Mouse (Mus musculus): ENCODE results near the gene Serpina6. TPM values are rescaled to one million over a fixed set of nuclear protein-coding genes. Genes with fewer than 3 reads are reported as not detected.

The Serpina6 gene
- polyA plus RNA-seq, 2 experiments = 793 to 1,383 TPM

DNA sequence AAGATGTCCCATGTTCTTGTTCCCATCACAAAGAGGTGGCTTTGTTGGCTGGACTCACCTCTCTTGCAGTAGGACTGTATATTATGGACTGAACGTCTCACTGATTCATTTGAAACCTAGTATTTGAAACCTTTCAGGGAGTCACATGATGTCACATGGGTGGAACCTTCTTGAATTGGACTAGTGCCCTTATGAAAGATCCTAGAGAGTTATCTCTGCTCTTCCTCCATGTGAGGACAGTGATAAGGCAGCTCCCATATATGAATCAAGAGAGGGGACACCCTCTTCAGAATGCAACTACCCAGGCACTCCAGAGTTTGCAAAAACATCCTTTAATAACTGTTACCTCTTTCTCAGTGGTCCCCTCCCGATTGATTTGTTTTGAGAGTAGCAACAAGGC, 10.7 kb downstream of the Serpina6 start:
- Histone ChIP-seq H3K9ac (replicated peaks) (no peak overlapping the region), H3K27me3 (ENCODE audit: control insufficient read depth, insufficient read depth, low read length) (no peaks in the 10 kb centered on the region), H3K4me1 (replicated peaks; ENCODE audit: control insufficient read depth in 2 of 2, insufficient read depth in 2 of 2, low read length in 1 of 2) (no peaks in the 10 kb centered on the region), H3K27ac (no peak overlapping the region), H3K4me2 (ENCODE audit: low read depth) (no peak overlapping the region), H3K36me3 (replicated peaks; ENCODE audit: control insufficient read depth, insufficient read depth, low read depth) (no peaks in the 10 kb centered on the region; the same call in 1 of the 2 replicates), H3K9me3 (ENCODE audit: control insufficient read depth, low read length) (no peaks in the 10 kb centered on the region), H3K4me3 (ENCODE audit: insufficient read depth in 1 of 2, low read depth in 2 of 2, low read length in 2 of 2) (no peak overlapping the region)
- ATAC-seq (ENCODE audit: insufficient read depth) (no peak), DNase-seq (ENCODE audit: low read depth in 3 of 3, low spot score in 3 of 3) (no peak)
- TF ChIP-seq EP300 (IDR thresholded peaks at IDR 0.05; ENCODE audit: low read depth) = no peak
- no peak for TF ChIP-seq CTCF (IDR thresholded peaks at IDR 0.05; ENCODE audit: low read depth)
- WGBS (ENCODE audit: insufficient replicate concordance) = 48% methylated on average over 2 of the region's 2 CpGs

DNA sequence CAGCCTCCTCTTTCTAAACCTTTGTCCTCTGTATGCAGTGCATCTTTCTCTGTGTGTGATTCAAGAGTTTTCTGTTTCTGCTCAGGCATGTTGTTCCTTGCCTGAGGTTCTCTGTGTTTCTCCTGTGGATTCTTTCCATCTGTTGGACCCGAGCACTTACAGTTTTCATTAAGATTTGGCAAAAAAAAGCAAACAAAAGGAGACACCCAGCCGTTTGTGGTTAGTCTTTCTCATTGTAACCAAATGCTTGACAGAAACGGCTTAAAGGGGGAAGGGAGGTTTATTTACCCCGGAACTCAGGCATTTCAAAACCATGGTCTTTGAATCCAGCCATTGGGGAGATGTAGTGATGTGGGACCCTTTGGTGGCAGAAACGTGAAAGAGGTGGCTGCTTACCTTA, 12.4 kb downstream of the Serpina6 start:
- ATAC-seq (ENCODE audit: insufficient read depth) (no peak), DNase-seq (ENCODE audit: low read depth in 3 of 3, low spot score in 3 of 3) (no peak)
- Histone ChIP-seq H3K4me2 (ENCODE audit: low read depth) (no peak overlapping the region), H3K27ac (no peak overlapping the region), H3K4me1 (replicated peaks; ENCODE audit: control insufficient read depth in 2 of 2, insufficient read depth in 2 of 2, low read length in 1 of 2) (no peaks in the 10 kb centered on the region), H3K9ac (replicated peaks) (no peak overlapping the region), H3K27me3 (ENCODE audit: control insufficient read depth, insufficient read depth, low read length) (no peaks in the 10 kb centered on the region), H3K36me3 (replicated peaks; ENCODE audit: control insufficient read depth, insufficient read depth, low read depth) (no peaks in the 10 kb centered on the region; the same call in 1 of the 2 replicates), H3K4me3 (ENCODE audit: insufficient read depth in 1 of 2, low read depth in 2 of 2, low read length in 2 of 2) (no peak overlapping the region), H3K9me3 (ENCODE audit: control insufficient read depth, low read length) (no peaks in the 10 kb centered on the region)
- 22% methylated on average over 5 of the region's 5 CpGs for WGBS (ENCODE audit: insufficient replicate concordance)
- TF ChIP-seq EP300 (IDR thresholded peaks at IDR 0.05; ENCODE audit: low read depth) = no peak
- TF ChIP-seq CTCF (IDR thresholded peaks at IDR 0.05; ENCODE audit: low read depth) = no peak

DNA sequence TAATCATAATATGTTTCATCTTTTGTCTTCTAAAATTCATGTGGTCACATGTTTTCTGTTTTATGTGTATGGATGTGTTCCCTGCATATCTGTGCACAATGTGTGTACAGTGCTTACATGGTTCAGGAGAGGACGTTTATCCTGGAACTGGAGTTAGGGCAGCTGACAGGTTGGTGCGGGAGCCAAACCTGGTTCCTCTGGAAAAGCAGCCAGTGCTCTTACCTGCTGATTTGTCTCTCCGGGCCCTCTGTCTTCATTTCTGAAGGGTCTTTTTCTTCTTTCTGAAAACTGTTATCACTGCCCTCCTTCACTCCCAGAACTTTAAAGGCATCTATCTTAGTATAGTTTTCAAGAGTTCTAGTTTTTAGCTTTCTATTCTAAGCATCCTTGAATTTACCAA, 13.2 kb downstream of the Serpina6 start:
- no peak overlapping the region for H3K9ac ChIP-seq (replicated peaks)
- ATAC-seq (ENCODE audit: insufficient read depth) = no peak
- H3K4me1 ChIP-seq (replicated peaks; ENCODE audit: control insufficient read depth in 2 of 2, insufficient read depth in 2 of 2, low read length in 1 of 2) = no peaks in the 10 kb centered on the region
- TF ChIP-seq EP300 (IDR thresholded peaks at IDR 0.05; ENCODE audit: low read depth) (no peak), CTCF (IDR thresholded peaks at IDR 0.05; ENCODE audit: low read depth) (no peak)
- no peaks in the 10 kb centered on the region for H3K9me3 ChIP-seq (ENCODE audit: control insufficient read depth, low read length)
- no peaks in the 10 kb centered on the region for H3K27me3 ChIP-seq (ENCODE audit: control insufficient read depth, insufficient read depth, low read length)
- H3K27ac ChIP-seq = no peak overlapping the region
- H3K4me2 ChIP-seq (ENCODE audit: low read depth) = no peak overlapping the region
- no peak overlapping the region for H3K4me3 ChIP-seq (ENCODE audit: insufficient read depth in 1 of 2, low read depth in 2 of 2, low read length in 2 of 2)
- WGBS (ENCODE audit: insufficient replicate concordance) = 57% methylated on average over 3 of the region's 3 CpGs
- no peak for DNase-seq (ENCODE audit: low read depth in 3 of 3, low spot score in 3 of 3)
- H3K36me3 ChIP-seq (replicated peaks; ENCODE audit: control insufficient read depth, insufficient read depth, low read depth) = no peaks in the 10 kb centered on the region; the same call in 1 of the 2 replicates

DNA sequence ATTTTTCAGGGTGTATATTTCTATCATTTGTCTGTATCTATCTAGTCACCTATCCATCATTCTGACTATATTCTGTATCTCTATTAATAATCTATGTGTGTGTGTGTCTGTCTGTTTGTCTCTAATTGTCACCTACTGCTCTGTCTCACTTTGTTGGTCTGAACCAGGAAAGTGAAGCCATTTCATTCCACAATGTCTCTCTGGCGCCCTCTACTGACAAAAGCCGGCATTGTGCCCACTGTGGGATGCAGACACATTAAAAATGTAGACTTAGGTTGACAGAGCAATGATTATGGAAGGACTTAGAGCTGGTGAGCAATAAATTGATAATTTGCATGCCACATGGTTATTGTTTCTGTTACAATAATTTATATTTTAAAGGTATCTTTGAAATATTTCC, 13.7 kb downstream of the Serpina6 start:
- Histone ChIP-seq H3K4me1 (replicated peaks; ENCODE audit: control insufficient read depth in 2 of 2, insufficient read depth in 2 of 2, low read length in 1 of 2) (no peaks in the 10 kb centered on the region), H3K27ac (no peak overlapping the region), H3K4me2 (ENCODE audit: low read depth) (no peak overlapping the region), H3K27me3 (ENCODE audit: control insufficient read depth, insufficient read depth, low read length) (no peaks in the 10 kb centered on the region), H3K4me3 (ENCODE audit: insufficient read depth in 1 of 2, low read depth in 2 of 2, low read length in 2 of 2) (no peak overlapping the region), H3K36me3 (replicated peaks; ENCODE audit: control insufficient read depth, insufficient read depth, low read depth) (no peaks in the 10 kb centered on the region; the same call in 1 of the 2 replicates), H3K9me3 (ENCODE audit: control insufficient read depth, low read length) (no peaks in the 10 kb centered on the region), H3K9ac (replicated peaks) (no peak overlapping the region)
- DNase-seq (ENCODE audit: low read depth in 3 of 3, low spot score in 3 of 3) (no peak), ATAC-seq (ENCODE audit: insufficient read depth) (peak; percentile 23; the same call in 1 of the 2 replicates)
- WGBS (ENCODE audit: insufficient replicate concordance) = 0% methylated on average over 2 of the region's 2 CpGs
- TF ChIP-seq EP300 (IDR thresholded peaks at IDR 0.05; ENCODE audit: low read depth) (no peak), CTCF (IDR thresholded peaks at IDR 0.05; ENCODE audit: low read depth) (peak; percentile 82)

DNA sequence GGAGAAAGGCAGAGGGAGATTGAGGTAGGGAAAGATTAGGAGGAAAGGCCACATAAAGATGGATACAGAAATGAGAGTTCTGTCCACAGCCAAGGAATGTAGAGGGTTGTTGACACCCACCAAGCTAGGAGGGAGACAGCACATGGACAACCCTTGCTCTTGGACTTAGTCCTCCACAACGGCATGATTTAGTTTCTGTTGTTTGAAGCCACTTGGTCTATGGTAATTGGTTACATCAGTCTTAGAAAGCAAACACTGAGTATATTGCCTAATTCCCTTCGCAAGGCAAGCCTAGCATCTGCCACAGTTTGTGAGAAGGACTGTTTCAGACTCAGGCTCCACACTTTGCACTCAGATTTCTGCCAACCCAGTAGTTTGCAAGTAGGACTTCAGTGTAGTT, 21.2 kb downstream of the Serpina6 start:
- WGBS (ENCODE audit: insufficient replicate concordance) = 58% methylated on average over 2 of the region's 2 CpGs
- peak in 1 of 3 experiments; percentile 18 for DNase-seq (ENCODE audit: low read depth in 3 of 3, low spot score in 3 of 3)

More for the DNA sequence above, 21.2 kb downstream of the Serpina6 start:
- Histone ChIP-seq H3K4me1 (replicated peaks; ENCODE audit: control insufficient read depth in 2 of 2, insufficient read depth in 2 of 2, low read length in 1 of 2) (peaks cover 0 to 11% of the 10 kb centered on the region in 2 experiments; a peak in 2 of 4 replicates), H3K4me2 (ENCODE audit: low read depth) (no peak overlapping the region), H3K27me3 (ENCODE audit: control insufficient read depth, insufficient read depth, low read length) (no peaks in the 10 kb centered on the region), H3K9me3 (ENCODE audit: control insufficient read depth, low read length) (no peaks in the 10 kb centered on the region), H3K4me3 (ENCODE audit: insufficient read depth in 1 of 2, low read depth in 2 of 2, low read length in 2 of 2) (no peak overlapping the region), H3K27ac (no peak overlapping the region), H3K36me3 (replicated peaks; ENCODE audit: control insufficient read depth, insufficient read depth, low read depth) (no peaks in the 10 kb centered on the region), H3K9ac (replicated peaks) (no peak overlapping the region)
- ATAC-seq (ENCODE audit: insufficient read depth) = peak; percentile 62; the same call in 1 of the 2 replicates
- no peak for TF ChIP-seq CTCF (IDR thresholded peaks at IDR 0.05; ENCODE audit: low read depth)
- TF ChIP-seq EP300 (IDR thresholded peaks at IDR 0.05; ENCODE audit: low read depth) = no peak

All from liver, embryonic 14.5 days (tissue).